Mouse (Mus musculus) G1E (cell line): ENCODE data around the gene Fmo5.

ENCODE experiments used
- CTCF ChIP-seq: IDR thresholded peaks from 2 replicates; pipeline ENCODE4 v1.5.1; 2012; ENCODE audit warnings: low read depth, low read length, inconsistent platforms, mixed read lengths
- POLR2AphosphoS5 ChIP-seq: IDR thresholded peaks from 2 replicates; pipeline ENCODE4 v1.6.1; 2012; ENCODE audit warnings: low read depth, low read length, inconsistent platforms; ENCODE audit not compliant: insufficient replicate concordance

- TF ChIP-seq CTCF (no peak), POLR2AphosphoS5 (no peak)
Observed at GRCm38 (mm10) chr3:97651604-97652003, 23.0 kb downstream of the Fmo5 start.
